Mouse (Mus musculus): ENCODE measurements around the gene Soat2. TPM values are rescaled to one million over a fixed set of nuclear protein-coding genes. Genes with fewer than 3 reads are reported as not detected.
A peak's percentile ranks its signal among the peaks of the same experiment; 100 is the strongest.

Gene Soat2
- polyA plus RNA-seq, 1 experiment = 0.14 TPM

GRCm38 (mm10) chr15:102142914-102143912 lies 7.1 kb upstream of the Soat2 start:
- Histone ChIP-seq H3K4me1 (ENCODE audit: control insufficient read depth, insufficient read depth, low read length) (peaks cover 10% of the 10 kb centered on the region), H3K4me3 (ENCODE audit: control insufficient read depth, low read depth, low read length) (no peak overlapping the region), H3K27ac (ENCODE audit: control insufficient read depth, insufficient read depth, low read depth, low read length) (peak overlapping the region; percentile 74), H3K36me3 (ENCODE audit: control insufficient read depth, insufficient read depth, low read length) (no peaks in the 10 kb centered on the region), H3K27me3 (ENCODE audit: control insufficient read depth, insufficient read depth, low read length) (no peaks in the 10 kb centered on the region; the same call in none of the 2 replicates)
- TF ChIP-seq POLR2A (IDR thresholded peaks at IDR 0.05; ENCODE audit: control insufficient read depth, low read depth, low read length) (no peak), CTCF (IDR thresholded peaks at IDR 0.05; ENCODE audit: control insufficient read depth, insufficient read depth, insufficient replicate concordance, low read depth, low read length) (no peak)

GRCm38 (mm10) chr15:102144274-102144711 lies 6.0 kb upstream of the Soat2 start, which contains the start of gene Igfbp6:
TSS of gene Igfbp6 (plus strand) at chr15:102144362.
- H3K36me3 ChIP-seq (ENCODE audit: control insufficient read depth, insufficient read depth, low read length) = no peaks in the 10 kb centered on the region
- peak within 1 kb of the TSS; percentile 49 for H3K4me3 ChIP-seq (ENCODE audit: control insufficient read depth, low read depth, low read length)
- H3K27ac ChIP-seq (ENCODE audit: control insufficient read depth, insufficient read depth, low read depth, low read length) = peak within 1 kb of the TSS; percentile 74
- no peaks in the 10 kb centered on the region; the same call in none of the 2 replicates for H3K27me3 ChIP-seq (ENCODE audit: control insufficient read depth, insufficient read depth, low read length)
- H3K4me1 ChIP-seq (ENCODE audit: control insufficient read depth, insufficient read depth, low read length) = peaks cover 10% of the 10 kb centered on the region
- TF ChIP-seq CTCF (IDR thresholded peaks at IDR 0.05; ENCODE audit: control insufficient read depth, insufficient read depth, insufficient replicate concordance, low read depth, low read length) (no peak), POLR2A (IDR thresholded peaks at IDR 0.05; ENCODE audit: control insufficient read depth, low read depth, low read length) (no peak)

- no peaks in the 10 kb centered on the region; the same call in none of the 2 replicates for H3K27me3 ChIP-seq (ENCODE audit: control insufficient read depth, insufficient read depth, low read length)
- H3K4me3 ChIP-seq (ENCODE audit: control insufficient read depth, low read depth, low read length) = peak overlapping the region; percentile 49
- 0 out of 2 replicates have a peak overlapping the region, but pooled peaks have one; percentile 20 for H3K27ac ChIP-seq (ENCODE audit: control insufficient read depth, insufficient read depth, low read depth, low read length)
- no peaks in the 10 kb centered on the region for H3K36me3 ChIP-seq (ENCODE audit: control insufficient read depth, insufficient read depth, low read length)
- TF ChIP-seq POLR2A (IDR thresholded peaks at IDR 0.05; ENCODE audit: control insufficient read depth, low read depth, low read length) = no peak
- TF ChIP-seq CTCF (IDR thresholded peaks at IDR 0.05; ENCODE audit: control insufficient read depth, insufficient read depth, insufficient replicate concordance, low read depth, low read length) = no peak
- H3K4me1 ChIP-seq (ENCODE audit: control insufficient read depth, insufficient read depth, low read length) = peaks cover 10% of the 10 kb centered on the region
These were observed 5.6 kb upstream of the Soat2 start for GRCm38 (mm10) chr15:102144726-102145125.

GRCm38 (mm10) chr15:102145330-102145729 lies 5.0 kb upstream of the Soat2 start:
- peaks cover 10% of the 10 kb centered on the region for H3K4me1 ChIP-seq (ENCODE audit: control insufficient read depth, insufficient read depth, low read length)
- H3K4me3 ChIP-seq (ENCODE audit: control insufficient read depth, low read depth, low read length) = peak overlapping the region; percentile 49
- H3K36me3 ChIP-seq (ENCODE audit: control insufficient read depth, insufficient read depth, low read length) = no peaks in the 10 kb centered on the region
- H3K27me3 ChIP-seq (ENCODE audit: control insufficient read depth, insufficient read depth, low read length) = no peaks in the 10 kb centered on the region; the same call in none of the 2 replicates
- TF ChIP-seq POLR2A (IDR thresholded peaks at IDR 0.05; ENCODE audit: control insufficient read depth, low read depth, low read length) (no peak), CTCF (IDR thresholded peaks at IDR 0.05; ENCODE audit: control insufficient read depth, insufficient read depth, insufficient replicate concordance, low read depth, low read length) (no peak)
- peak overlapping the region; percentile 20; the same call in 1 of the 2 replicates for H3K27ac ChIP-seq (ENCODE audit: control insufficient read depth, insufficient read depth, low read depth, low read length)

GRCm38 (mm10) chr15:102146089-102146488 lies 4.2 kb upstream of the Soat2 start:
- no peaks in the 10 kb centered on the region for H3K36me3 ChIP-seq (ENCODE audit: control insufficient read depth, insufficient read depth, low read length)
- H3K27me3 ChIP-seq (ENCODE audit: control insufficient read depth, insufficient read depth, low read length) = no peaks in the 10 kb centered on the region; the same call in none of the 2 replicates
- no peak overlapping the region for H3K4me3 ChIP-seq (ENCODE audit: control insufficient read depth, low read depth, low read length)
- TF ChIP-seq CTCF (IDR thresholded peaks at IDR 0.05; ENCODE audit: control insufficient read depth, insufficient read depth, insufficient replicate concordance, low read depth, low read length) (no peak), POLR2A (IDR thresholded peaks at IDR 0.05; ENCODE audit: control insufficient read depth, low read depth, low read length) (no peak)
- H3K4me1 ChIP-seq (ENCODE audit: control insufficient read depth, insufficient read depth, low read length) = peaks cover 13% of the 10 kb centered on the region
- no peak overlapping the region for H3K27ac ChIP-seq (ENCODE audit: control insufficient read depth, insufficient read depth, low read depth, low read length)

- Histone ChIP-seq H3K27me3 (ENCODE audit: control insufficient read depth, insufficient read depth, low read length) (no peaks in the 10 kb centered on the region; the same call in none of the 2 replicates), H3K4me1 (ENCODE audit: control insufficient read depth, insufficient read depth, low read length) (peaks cover 13% of the 10 kb centered on the region), H3K27ac (ENCODE audit: control insufficient read depth, insufficient read depth, low read depth, low read length) (no peak overlapping the region), H3K4me3 (ENCODE audit: control insufficient read depth, low read depth, low read length) (no peak overlapping the region), H3K36me3 (ENCODE audit: control insufficient read depth, insufficient read depth, low read length) (no peaks in the 10 kb centered on the region)
- TF ChIP-seq POLR2A (IDR thresholded peaks at IDR 0.05; ENCODE audit: control insufficient read depth, low read depth, low read length) (no peak), CTCF (IDR thresholded peaks at IDR 0.05; ENCODE audit: control insufficient read depth, insufficient read depth, insufficient replicate concordance, low read depth, low read length) (no peak)
These were observed 3.4 kb upstream of the Soat2 start for GRCm38 (mm10) chr15:102146882-102147281.
